Mouse (Mus musculus): ENCODE results near the gene Ttc22.

- TF ChIP-seq POLR2A (IDR thresholded peaks at IDR 0.05; ENCODE audit: borderline replicate concordance, insufficient read depth, low read length) (no peak), CTCF (IDR thresholded peaks at IDR 0.05; ENCODE audit: borderline replicate concordance, insufficient read depth, low read depth, low read length) (no peak)
Measured at GRCm38 (mm10) chr4:106688636-106689296, 66.5 kb downstream of the Ttc22 start.
